Mouse (Mus musculus) lung, postnatal 4 days (tissue): ENCODE measurements around the gene Tubb3.
"Not testable (repeated sequence)": the region's sequence is repeated elsewhere in the genome, so short reads cannot be mapped to it uniquely, and the experiment has no call there.

ENCODE experiments used
- DNase-seq, 2 experiments: peaks; one replicate each; pipeline ENCODE4 v3.0.0; 2021

Tubb3 gene

DNA sequence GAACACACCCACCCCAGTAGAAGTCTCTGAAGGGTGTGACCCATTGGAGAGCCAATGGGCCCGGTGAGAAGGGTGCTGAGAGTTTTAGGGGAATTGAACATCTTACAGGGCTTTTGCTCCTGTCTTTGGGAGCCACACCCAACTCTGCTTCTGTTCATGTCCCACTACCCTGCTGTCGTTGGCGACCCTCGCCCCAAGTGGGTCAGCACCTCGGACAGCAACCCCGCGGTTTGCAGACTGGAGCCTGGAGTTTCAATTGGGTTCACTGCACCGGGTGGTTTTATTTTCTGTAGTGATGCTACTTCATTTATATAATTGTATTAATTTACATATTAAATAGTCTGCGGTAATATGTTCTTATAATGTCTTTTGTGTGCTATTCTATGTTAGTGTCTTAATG is 3.0 kb downstream of the Tubb3 start:
- DNase-seq = no peak

- DNase-seq = not testable (repeated sequence)
These were observed 3.9 kb downstream of the Tubb3 start for GRCm38 (mm10) chr8:123414997-123415696.

DNA sequence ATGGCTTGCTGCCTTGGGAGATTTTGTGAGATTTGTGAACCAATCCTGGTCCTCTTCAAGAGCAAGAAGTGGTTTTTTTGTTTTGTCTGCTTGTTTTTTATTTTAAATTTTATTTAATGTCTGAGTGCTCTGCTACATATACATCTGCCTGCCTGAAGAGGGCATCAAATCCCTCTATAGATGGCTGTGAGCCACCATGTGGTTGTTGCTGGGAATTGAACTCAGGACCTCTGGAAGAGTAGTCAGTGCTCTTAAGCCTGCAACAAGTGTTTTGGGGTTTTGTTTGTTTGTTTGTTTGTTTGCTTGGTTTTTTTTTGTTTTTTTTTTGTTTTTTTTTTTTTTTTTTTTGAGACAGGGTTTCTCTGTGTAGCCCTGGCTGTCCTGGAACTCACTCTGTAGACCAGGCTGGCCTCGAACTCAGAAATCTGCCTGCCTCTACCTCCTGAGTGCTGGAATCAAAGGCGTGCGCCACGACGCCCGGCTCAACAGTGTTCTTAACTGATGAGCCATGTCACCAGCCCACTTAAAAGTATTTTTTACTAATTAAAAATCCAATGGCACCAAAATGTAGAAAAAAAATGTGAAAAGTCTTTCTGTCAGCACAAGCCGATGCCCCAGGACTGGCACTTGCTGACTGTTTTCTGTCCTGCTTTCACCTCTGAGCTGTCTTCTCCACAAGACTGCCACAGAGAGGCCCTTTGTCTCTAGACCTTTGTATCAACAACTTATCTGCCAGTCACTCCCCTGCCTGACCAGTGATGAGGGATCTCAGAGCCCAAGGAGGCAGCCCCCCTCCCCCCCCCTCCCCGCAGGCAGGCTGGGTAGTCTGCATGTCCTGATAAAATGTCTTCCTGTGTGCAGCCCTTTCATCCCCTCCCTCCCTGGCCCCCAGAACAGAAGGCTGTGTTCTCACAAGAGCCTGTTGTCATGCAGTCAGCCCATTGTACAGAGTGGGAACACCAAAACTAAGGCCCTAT is 5.0 kb downstream of the Tubb3 start:
- no peak for DNase-seq

GRCm38 (mm10) chr8:123416944-123417555 is 5.8 kb downstream of the Tubb3 start:
- DNase-seq = no peak

DNA sequence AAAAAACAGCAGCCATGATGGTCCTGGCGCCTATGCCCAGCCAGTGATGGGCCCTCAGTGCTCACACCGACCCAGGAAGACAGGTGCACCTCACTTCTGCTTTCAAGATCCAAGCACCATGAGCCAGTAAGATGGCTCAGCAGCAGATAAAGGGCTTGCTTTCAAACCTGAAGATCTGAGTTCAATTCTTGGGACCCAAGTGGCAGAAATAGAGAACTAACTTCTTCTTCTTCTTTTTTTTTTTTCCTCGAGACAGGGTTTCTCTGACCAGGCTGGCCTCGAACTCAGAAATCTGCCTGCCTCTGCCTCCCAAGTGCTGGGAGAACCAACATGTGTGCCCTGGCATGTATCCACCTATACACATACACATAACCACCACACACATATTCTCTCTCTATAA is 8.5 kb downstream of the Tubb3 start:
- DNase-seq = no peak

GRCm38 (mm10) chr8:123420525-123421281 is 9.5 kb downstream of the Tubb3 start:
- DNase-seq = no peak

DNA sequence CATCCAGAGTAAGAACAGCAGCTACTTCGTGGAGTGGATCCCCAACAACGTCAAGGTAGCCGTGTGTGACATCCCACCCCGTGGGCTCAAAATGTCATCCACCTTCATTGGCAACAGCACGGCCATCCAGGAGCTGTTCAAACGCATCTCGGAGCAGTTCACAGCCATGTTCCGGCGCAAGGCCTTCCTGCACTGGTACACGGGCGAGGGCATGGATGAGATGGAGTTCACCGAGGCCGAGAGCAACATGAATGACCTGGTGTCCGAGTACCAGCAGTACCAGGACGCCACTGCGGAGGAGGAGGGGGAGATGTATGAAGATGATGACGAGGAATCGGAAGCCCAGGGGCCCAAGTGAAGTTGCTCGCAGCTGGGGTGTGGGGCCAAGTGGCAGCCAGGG is 10.1 kb downstream of the Tubb3 start:
- no peak for DNase-seq

DNA sequence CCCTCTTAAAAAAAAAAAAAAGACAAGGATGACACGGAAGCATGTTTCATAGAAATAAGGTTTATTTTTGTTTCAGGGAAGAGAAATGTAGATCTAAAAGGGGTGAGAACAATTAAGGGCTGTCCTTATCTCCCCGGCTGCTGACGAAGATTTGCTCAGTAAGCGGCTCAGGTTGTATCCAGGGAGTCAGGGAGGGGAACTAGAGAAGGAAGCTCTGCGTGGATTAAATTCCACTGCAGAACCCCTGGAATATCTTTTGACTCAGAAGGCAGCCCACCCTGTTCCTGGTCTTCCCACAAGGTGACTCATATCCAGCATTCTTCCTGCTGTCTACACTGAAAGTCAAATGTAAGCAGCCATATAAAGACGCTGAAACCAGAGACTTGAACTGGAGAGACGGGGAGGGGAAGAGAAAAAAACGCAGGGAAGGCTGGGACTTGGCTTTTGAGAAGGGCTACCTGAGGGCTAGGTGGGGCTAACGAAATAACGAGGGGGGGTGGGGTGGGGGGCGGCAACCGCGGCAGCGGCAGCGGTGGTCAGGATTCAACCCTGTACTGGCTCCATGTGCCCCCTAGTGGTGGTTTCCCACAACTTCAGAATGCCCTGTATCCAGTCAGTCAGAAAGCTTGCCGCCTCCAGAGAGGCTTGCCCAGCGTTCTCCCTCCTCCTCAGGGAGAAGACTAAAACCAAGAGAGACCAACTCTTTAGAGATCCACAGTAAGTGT is 11.0 kb downstream of the Tubb3 start:
- peak; percentile 50 to 74 for DNase-seq

DNA sequence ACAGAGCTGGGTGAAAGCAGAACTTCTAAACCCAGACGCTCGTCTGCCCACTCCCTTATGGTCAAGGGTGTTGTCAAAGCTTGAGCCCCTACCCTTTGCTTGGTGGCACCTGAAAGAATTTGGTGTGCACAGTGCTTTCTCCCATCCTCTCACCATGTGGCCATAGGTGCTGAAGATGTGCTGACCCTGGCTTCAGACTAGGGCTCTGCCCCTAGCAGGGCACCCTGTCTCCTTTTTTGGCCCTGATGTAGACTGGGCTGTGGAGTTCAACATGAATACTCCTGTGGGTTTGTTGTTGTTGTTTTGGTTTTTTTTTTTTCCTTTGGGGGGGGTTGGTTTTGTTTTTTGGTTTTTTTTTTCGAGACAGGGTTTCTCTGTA is 11.5 kb downstream of the Tubb3 start:
- no peak for DNase-seq

DNA sequence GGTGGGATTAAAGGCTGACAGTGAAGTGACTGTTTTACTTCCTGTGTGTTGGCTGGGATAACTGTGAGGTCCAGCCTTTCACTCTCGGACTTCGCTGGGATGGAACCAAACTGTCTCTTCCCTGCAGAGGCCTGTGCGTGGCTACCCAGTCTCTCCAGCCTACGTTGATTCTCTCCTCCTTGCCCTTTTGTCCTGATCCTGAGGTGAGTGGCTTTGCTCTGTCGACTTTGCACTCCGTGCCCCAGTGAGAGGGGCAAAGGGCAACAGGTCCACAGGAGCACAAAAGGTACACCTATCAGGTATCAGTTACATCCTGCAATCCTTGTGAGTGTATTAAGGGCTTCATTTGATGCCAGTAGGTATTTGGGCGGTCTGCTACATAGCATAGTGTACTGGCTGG is 12.2 kb downstream of the Tubb3 start, which contains the start of gene Def8:
TSS of gene Def8 (plus strand) at position 87 of the 400 bp plus-strand sequence.
- no peak for DNase-seq

GRCm38 (mm10) chr8:123426511-123427509 is 15.6 kb downstream of the Tubb3 start:
- DNase-seq = no peak

GRCm38 (mm10) chr8:123427639-123428275 is 16.5 kb downstream of the Tubb3 start:
- no peak for DNase-seq

DNA sequence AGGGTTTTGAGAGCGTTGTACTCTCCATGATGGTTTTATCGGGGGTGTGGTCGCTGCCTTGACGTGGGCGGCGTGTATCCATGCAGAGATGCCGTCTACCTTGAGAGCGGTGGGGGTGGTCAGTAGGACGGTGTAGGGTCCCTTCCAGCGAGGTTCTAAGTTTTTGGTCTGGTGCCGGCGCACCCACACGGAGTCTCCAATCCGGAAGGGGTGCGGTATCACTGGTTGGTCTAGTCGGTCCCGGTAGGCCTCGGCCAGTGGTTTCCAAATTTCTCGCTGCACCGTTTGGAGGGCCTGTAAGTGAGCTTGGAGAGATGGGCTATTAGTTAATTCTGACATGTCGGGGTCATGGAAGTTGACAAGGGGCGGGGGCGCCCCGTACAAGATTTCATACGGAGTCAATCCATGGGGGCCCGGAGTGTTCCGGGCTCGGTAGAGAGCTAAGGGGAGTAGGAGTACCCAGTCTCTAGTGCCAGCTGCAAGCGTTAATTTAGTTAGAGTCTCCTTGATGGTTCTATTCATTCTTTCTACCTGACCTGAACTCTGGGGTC is 17.2 kb downstream of the Tubb3 start:
- no peak for DNase-seq

DNA sequence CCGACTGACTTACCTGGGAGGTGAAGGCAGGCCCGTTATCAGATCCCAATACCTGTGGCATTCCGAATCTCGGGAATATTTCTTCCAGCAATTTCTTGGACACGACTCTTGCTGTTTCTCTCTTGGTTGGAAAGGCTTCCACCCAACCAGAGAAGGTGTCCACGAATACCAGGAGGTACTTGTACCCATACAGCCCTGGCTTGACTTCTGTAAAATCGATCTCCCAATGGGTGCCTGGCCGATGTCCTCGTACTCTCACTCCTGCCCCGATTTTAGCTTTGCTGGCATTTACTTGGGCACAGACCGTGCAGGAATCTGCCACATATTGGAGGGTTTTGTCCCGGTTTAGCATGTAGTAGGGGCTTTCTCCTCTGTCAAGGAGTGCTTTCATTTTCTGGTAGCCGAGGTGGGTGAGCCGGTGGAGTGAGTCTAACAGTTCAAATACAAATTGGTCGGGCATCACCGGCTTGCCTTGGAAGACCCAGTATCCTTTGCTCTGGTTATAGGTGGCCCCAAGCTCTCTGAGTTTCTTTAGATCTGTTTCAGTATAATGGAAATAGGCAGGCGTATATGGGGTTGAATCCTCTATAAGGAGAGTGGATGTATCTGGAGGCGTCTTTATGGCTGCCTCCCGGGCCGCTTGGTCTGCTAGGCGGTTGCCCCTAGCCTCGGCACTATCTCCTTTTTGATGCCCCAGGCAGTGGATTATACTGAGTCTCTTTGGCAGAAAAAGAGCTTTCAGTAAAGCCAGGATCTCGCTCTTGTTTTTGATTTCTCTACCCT is 17.9 kb downstream of the Tubb3 start:
- DNase-seq = no peak

GRCm38 (mm10) chr8:123429722-123430013 is 18.4 kb downstream of the Tubb3 start:
- not testable (repeated sequence) for DNase-seq

GRCm38 (mm10) chr8:123430936-123431335 is 19.7 kb downstream of the Tubb3 start:
- DNase-seq = not testable (repeated sequence)

- no peak for DNase-seq
These were observed 20.6 kb downstream of the Tubb3 start for GRCm38 (mm10) chr8:123431616-123432365.

DNA sequence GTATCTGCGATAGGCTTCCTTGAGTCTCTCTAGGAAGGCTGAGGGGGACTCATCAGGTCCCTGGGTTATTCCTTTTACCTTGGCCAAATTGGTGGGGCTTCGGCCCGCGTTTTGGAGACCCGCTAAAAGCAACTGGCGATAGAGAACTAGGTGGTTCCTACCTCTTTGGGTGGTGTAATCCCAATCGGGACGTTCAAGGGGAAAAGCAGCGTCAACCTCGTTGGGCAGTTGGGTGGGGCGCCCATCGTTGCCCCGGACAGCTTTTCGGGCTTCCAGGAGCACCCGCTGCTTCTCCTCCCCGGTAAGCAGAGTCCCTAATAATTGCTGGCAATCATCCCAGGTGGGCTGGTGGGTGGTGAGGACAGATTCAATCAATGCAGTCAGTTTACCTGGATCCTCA is 21.2 kb downstream of the Tubb3 start:
- DNase-seq = no peak
